Mouse (Mus musculus): ENCODE data around the gene Slc25a38. TPM values are rescaled to one million over a fixed set of nuclear protein-coding genes. Genes with fewer than 3 reads are reported as not detected.

Slc25a38 gene
- total RNA-seq, 2 experiments from 2014 or later, result 24.7 to 27.1 TPM

- DNase-seq, result no peak
- intact Hi-C loops (cut with DNase I), result no loop called here
Measured at GRCm38 (mm10) chr9:120134529-120135160, 24.5 kb downstream of the Slc25a38 start.

GRCm38 (mm10) chr9:120135454-120135853 lies 25.3 kb downstream of the Slc25a38 start:
- intact Hi-C loops (cut with DNase I), result no loop called here
- DNase-seq, result no peak

- peak; percentile 83 for DNase-seq
- intact Hi-C loops (cut with DNase I), result loop anchor here (5.0 kb wide), 3 partner anchors 237 to 357 kb away; no protein-coding TSS in a partner anchor
Measured at GRCm38 (mm10) chr9:120140652-120141051, 30.5 kb downstream of the Slc25a38 start.

- intact Hi-C loops (cut with DNase I), result loop anchor here (5.0 kb wide), 3 partner anchors 233 to 353 kb away; no protein-coding TSS in a partner anchor
Measured at GRCm38 (mm10) chr9:120144474-120144873, 34.3 kb downstream of the Slc25a38 start.

GRCm38 (mm10) chr9:120149222-120149828 lies 39.2 kb downstream of the Slc25a38 start, which contains the start of gene Mobp:
TSS of gene Mobp (plus strand) at chr9:120149707.
- intact Hi-C loops (cut with DNase I), result no loop called here
- no peak for DNase-seq

More at GRCm38 (mm10) chr9:120144474-120144873, 34.3 kb downstream of the Slc25a38 start:
- DNase-seq, result no peak

- intact Hi-C loops (cut with DNase I), result no loop called here
- no peak for DNase-seq
Measured at GRCm38 (mm10) chr9:120151152-120151551, 41.0 kb downstream of the Slc25a38 start.

- DNase-seq, result no peak
- intact Hi-C loops (cut with DNase I), result no loop called here
Measured at GRCm38 (mm10) chr9:120151906-120152399, 41.8 kb downstream of the Slc25a38 start.

- intact Hi-C loops (cut with DNase I), result no loop called here
- DNase-seq, result no peak
Measured at GRCm38 (mm10) chr9:120158047-120158446, 47.9 kb downstream of the Slc25a38 start.

- no peak for DNase-seq
- intact Hi-C loops (cut with DNase I), result no loop called here
Measured at GRCm38 (mm10) chr9:120163862-120164261, 53.7 kb downstream of the Slc25a38 start.

- DNase-seq, result peak; percentile 22
- intact Hi-C loops (cut with DNase I), result no loop called here
Measured at GRCm38 (mm10) chr9:120167826-120168225, 57.7 kb downstream of the Slc25a38 start.

GRCm38 (mm10) chr9:120171295-120171694 lies 61.1 kb downstream of the Slc25a38 start:
- intact Hi-C loops (cut with DNase I), result no loop called here
- peak; percentile 67 for DNase-seq

Other genes with a start within 250 kb of the Slc25a38 start
- gene Wdr48, start 215.5 kb upstream of the Slc25a38 start, total RNA-seq (2021), result 10 to 100 TPM; 76.4 to 80.4 TPM
- gene Gorasp1, start 172.8 kb upstream of the Slc25a38 start, total RNA-seq (2021), result 10 to 100 TPM; 20.2 to 22.8 TPM
- 1 to 10 TPM; 1.4 to 1.5 TPM for gene Ttc21a, start 172.8 kb upstream of the Slc25a38 start, total RNA-seq (2021)
- 1 to 10 TPM; 2.9 to 3.7 TPM for gene Csrnp1, start 125.7 kb upstream of the Slc25a38 start, total RNA-seq (2021)
- under 1 TPM in 1 of 2 experiments, not detected in 1; 0.06 TPM for gene Xirp1, start 86.8 kb upstream of the Slc25a38 start, total RNA-seq (2021)
- gene Cx3cr1, start 40.5 kb upstream of the Slc25a38 start, total RNA-seq (2021), result 10 to 100 TPM in 1 of 2 experiments, 1 to 10 TPM in 1; 9.7 to 11.2 TPM
- not detected for gene Ccr8, start 18.3 kb upstream of the Slc25a38 start, total RNA-seq (2021)
- 1,000 to 10,000 TPM in 1 of 2 experiments, 100 to 1,000 TPM in 1; 996 to 1,006 TPM for gene Rpsa, start 17.3 kb downstream of the Slc25a38 start, total RNA-seq (2021)
- gene Mobp, start 39.3 kb downstream of the Slc25a38 start, total RNA-seq (2021), result under 1 TPM; 0.16 to 0.20 TPM
- 10 to 100 TPM; 24.7 to 25.2 TPM for gene Myrip, start 191.1 kb downstream of the Slc25a38 start, total RNA-seq (2021)

Data from left cerebral cortex, postnatal 4 days (tissue).